Mouse (Mus musculus) kidney, embryonic 15.5 days (tissue): Measurements from ENCODE around the gene Shroom3. TPM values are rescaled to one million over a fixed set of nuclear protein-coding genes. Genes with fewer than 3 reads are reported as not detected.
A peak's percentile ranks its signal among the peaks of the same experiment; 100 is the strongest.

Source experiments
- ATAC-seq: fragments of 200-750 bp; cut with Nextera tagmentation; replicated peaks from 2 replicates; pipeline ENCODE4 v1.8.0; 2017; ENCODE audit warnings: moderate TSS enrichment; ENCODE audit not compliant: low FRiP score
- H3K27ac ChIP-seq: fragments of 300-500 bp; sonication (generic); 2 replicates; pipeline ENCODE4 v1.5.1; 2015; ENCODE audit warnings: mild to moderate bottlenecking, inconsistent platforms
- H3K27me3 ChIP-seq: fragments of 300-500 bp; sonication (generic); 2 replicates; pipeline ENCODE4 v1.6.1; 2015; ENCODE audit warnings: inconsistent platforms
- H3K36me3 ChIP-seq: fragments of 300-500 bp; sonication (generic); 2 replicates; pipeline ENCODE4 v1.6.1; 2015; ENCODE audit warnings: inconsistent platforms
- H3K4me1 ChIP-seq: fragments of 300-500 bp; sonication (generic); 2 replicates; pipeline ENCODE4 v1.6.1; 2015; ENCODE audit warnings: inconsistent platforms
- H3K4me2 ChIP-seq: fragments of 300-500 bp; sonication (generic); 2 replicates; pipeline ENCODE4 v1.6.1; 2015; ENCODE audit warnings: moderate library complexity, mild to moderate bottlenecking, inconsistent platforms
- H3K4me3 ChIP-seq: fragments of 300-500 bp; sonication (generic); replicated peaks from 2 replicates; pipeline ENCODE4 v1.5.1; 2015; ENCODE audit warnings: mild to moderate bottlenecking, inconsistent platforms
- H3K9ac ChIP-seq: fragments of 300-500 bp; sonication (generic); 2 replicates; pipeline ENCODE4 v1.6.1; 2015; ENCODE audit warnings: mild to moderate bottlenecking, inconsistent platforms
- H3K9me3 ChIP-seq: fragments of 300-500 bp; sonication (generic); replicated peaks from 2 replicates; pipeline ENCODE4 v1.6.1; 2016; ENCODE audit warnings: inconsistent platforms
- WGBS: fragments of 180-500 bp; shearing (Covaris S2); methylation state at CpG from one replicate; pipeline ENCODE4 v1.1.7; 2015; ENCODE audit warnings: mixed read lengths; 5-methylcytosine and 5-hydroxymethylcytosine counted together
- polyA plus RNA-seq: library from polyadenylated mRNA; unstranded; fragments of >200 nt; fragmentation: Nextera tagmentation; extraction: Ambion mirVana; gene quantifications from 2 replicates; pipeline ENCODE4 v1.2.1, GENCODE M21; 2015

Gene Shroom3
- polyA plus RNA-seq, 1 experiment from 2014 or later = 7.9 TPM

DNA sequence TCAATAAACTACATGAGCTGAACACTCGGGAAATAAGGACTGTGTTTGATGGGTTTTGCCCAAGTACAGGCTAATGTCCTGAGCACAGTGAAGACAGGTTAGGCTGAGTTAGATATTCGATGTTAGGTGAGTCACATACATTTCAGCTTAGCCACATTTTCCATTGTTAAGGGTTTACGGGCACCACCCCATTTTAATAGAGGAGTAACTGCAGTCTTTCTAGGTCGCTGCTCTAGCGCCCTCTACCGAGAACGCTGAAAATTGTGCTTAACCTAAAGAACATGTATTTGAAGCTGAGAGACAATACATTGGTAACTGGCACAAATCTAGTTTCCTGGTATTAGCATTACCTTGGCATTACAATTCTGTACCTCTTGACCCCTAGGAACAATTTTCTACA lies 287.2 kb downstream of the Shroom3 start:
- Histone ChIP-seq H3K27ac (no peak overlapping the region), H3K9ac (no peak overlapping the region), H3K36me3 (peaks cover 14% of the 10 kb centered on the region), H3K27me3 (no peaks in the 10 kb centered on the region), H3K4me1 (no peaks in the 10 kb centered on the region), H3K4me2 (no peak overlapping the region), H3K4me3 (no peak overlapping the region), H3K9me3 (no peaks in the 10 kb centered on the region)
- 35% methylated on average over 7 of the region's 7 CpGs for WGBS
- ATAC-seq = no peak

DNA sequence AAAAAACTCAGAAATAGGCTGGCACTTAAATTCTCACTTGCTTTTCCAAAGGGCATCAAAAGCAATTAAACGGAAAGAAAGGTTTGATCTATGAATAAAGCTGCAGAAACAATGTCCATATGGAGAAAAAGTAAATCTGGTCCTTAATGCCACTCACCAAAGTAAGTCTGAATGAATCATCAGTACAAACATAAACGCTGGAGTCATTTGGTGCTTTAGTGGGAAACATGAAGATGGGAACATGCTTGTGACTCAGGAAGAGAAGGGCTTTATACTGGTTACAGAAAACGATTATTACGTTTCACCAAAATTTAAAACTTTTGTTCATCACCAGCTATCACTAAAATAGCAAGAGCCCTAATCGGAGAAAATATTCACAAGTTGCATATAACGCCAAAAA lies 297.2 kb downstream of the Shroom3 start:
- no peak overlapping the region for H3K4me2 ChIP-seq
- ATAC-seq = no peak
- no peak overlapping the region for H3K4me3 ChIP-seq
- no peak overlapping the region for H3K9ac ChIP-seq
- no peaks in the 10 kb centered on the region for H3K36me3 ChIP-seq
- no peak overlapping the region for H3K27ac ChIP-seq
- H3K4me1 ChIP-seq = no peaks in the 10 kb centered on the region
- no peaks in the 10 kb centered on the region for H3K9me3 ChIP-seq
- WGBS = 94% methylated on average over 6 of the region's 6 CpGs
- H3K27me3 ChIP-seq = no peaks in the 10 kb centered on the region

DNA sequence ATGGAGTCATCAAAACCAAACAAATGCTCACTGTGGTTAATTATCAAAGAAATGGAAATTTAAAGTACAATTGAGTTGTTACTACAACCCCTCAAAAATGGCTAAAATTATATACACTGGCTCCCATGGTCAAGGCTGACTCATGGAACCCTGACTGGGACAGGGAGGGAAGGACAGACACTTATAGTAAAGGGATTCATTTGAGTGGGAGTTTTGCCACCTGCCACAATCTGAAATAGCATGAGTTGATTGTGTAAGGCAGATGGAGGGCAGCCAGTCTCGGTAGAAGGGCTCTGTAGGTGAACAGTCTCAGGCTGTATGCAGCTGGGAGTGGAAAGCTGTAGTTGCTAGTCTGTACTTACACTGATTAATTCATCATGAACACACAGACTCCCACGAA lies 297.6 kb downstream of the Shroom3 start:
- Histone ChIP-seq H3K27me3 (no peaks in the 10 kb centered on the region), H3K9ac (no peak overlapping the region), H3K36me3 (no peaks in the 10 kb centered on the region), H3K4me2 (no peak overlapping the region), H3K9me3 (no peaks in the 10 kb centered on the region), H3K4me1 (no peaks in the 10 kb centered on the region), H3K4me3 (no peak overlapping the region), H3K27ac (no peak overlapping the region)
- 57% methylated on average over 2 of the region's 2 CpGs for WGBS
- ATAC-seq = no peak

DNA sequence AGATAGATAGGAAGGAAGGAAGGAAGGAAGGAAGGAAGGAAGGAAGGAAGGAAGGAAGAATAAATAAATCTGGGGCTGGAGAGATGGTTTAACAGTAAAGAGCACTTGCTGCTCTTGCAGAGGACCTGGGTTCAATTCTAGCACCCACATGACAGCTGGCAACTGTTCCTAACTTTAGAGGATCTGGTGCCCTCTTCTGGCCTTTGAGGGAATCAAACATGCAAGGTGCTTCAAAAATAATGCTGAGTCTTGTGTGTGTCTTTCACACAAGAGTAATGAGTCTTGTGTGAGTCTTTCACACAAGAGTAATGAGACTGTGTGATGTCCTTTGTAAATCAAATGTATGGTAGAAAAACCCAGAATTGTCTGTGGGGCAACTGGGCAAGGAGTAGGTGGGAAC lies 299.4 kb downstream of the Shroom3 start:
- Histone ChIP-seq H3K27ac (no peak overlapping the region), H3K9ac (no peak overlapping the region), H3K4me2 (no peak overlapping the region), H3K27me3 (no peaks in the 10 kb centered on the region), H3K9me3 (no peaks in the 10 kb centered on the region), H3K4me1 (peaks cover 8% of the 10 kb centered on the region), H3K36me3 (no peaks in the 10 kb centered on the region), H3K4me3 (no peak overlapping the region)
- ATAC-seq = no peak

DNA sequence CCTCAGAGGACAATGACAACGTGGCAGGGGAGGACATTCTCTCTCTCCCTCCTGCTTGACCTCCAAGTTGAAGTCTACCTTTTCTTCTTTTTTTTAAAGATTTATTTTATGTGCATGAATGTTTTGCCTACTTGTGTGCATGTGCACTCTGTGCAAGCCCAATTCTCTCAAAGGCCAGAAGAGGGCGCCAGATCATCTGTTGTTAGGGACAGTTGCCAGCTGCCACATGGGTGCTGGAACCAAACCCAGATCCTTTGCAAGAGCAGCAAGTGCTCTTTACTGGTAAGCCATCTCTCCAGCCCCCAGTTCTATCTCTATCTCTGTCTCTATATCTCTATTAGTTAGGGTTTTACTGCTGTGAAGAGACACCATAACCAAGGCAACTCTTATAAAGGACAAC lies 300.7 kb downstream of the Shroom3 start:
- 47% methylated on average over 2 of the region's 2 CpGs for WGBS
- peaks cover 21% of the 10 kb centered on the region for H3K4me1 ChIP-seq
- no peak overlapping the region for H3K4me2 ChIP-seq
- no peak overlapping the region for H3K27ac ChIP-seq
- H3K27me3 ChIP-seq = no peaks in the 10 kb centered on the region
- H3K9ac ChIP-seq = no peak overlapping the region
- no peaks in the 10 kb centered on the region for H3K36me3 ChIP-seq
- no peak overlapping the region for H3K4me3 ChIP-seq
- ATAC-seq = no peak
- H3K9me3 ChIP-seq = no peaks in the 10 kb centered on the region

DNA sequence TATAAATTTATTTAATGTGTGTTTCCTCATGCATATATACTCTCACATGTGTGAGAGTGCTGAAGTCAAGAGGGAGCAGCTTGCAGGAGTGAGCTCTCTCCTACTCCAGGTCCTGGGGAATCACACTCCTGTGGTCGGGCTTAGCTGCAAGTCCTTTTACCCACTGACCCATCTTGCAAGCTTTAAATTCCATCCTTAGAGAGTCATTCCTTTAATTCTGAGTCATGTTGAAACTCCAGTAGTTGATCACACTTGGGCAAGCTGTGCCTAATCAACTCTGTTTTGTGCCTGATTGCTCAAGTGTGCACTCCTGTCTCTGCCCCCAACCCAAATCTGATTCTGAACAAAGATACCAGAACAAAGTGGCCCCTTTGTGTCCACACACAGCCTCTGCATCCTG lies 301.5 kb downstream of the Shroom3 start:
- Histone ChIP-seq H3K27ac (peak overlapping the region; percentile 9; the same call in 1 of the 2 replicates), H3K4me1 (peaks cover 26% of the 10 kb centered on the region), H3K4me2 (no peak overlapping the region), H3K27me3 (no peaks in the 10 kb centered on the region), H3K4me3 (no peak overlapping the region), H3K9me3 (no peaks in the 10 kb centered on the region), H3K36me3 (no peaks in the 10 kb centered on the region), H3K9ac (no peak overlapping the region)
- 28% methylated on average over 1 of the region's 1 CpGs for WGBS
- ATAC-seq = no peak

DNA sequence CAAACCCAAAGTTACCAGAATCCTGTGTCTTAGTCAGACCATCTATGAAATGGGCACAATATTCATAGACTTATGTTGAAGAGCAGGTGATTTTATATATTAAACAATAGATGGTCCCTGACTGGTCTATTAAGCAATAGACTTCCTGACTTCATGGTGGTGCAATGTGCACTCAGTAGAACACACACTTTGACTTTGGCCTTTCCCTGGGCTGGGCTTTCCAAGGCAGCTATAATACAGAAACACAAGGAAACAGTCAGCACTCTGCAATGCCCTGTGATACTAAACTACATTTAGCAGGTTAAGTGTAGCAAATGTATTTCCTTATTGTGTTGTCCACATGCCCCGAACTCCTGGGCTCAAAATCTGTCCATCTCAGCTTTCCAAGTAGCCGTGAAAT lies 302.2 kb downstream of the Shroom3 start:
- Histone ChIP-seq H3K4me2 (no peak overlapping the region), H3K36me3 (no peaks in the 10 kb centered on the region), H3K27ac (0 out of 2 replicates have a peak overlapping the region, but pooled peaks have one; percentile 10), H3K4me3 (no peak overlapping the region), H3K4me1 (peaks cover 26% of the 10 kb centered on the region), H3K27me3 (no peaks in the 10 kb centered on the region), H3K9me3 (no peaks in the 10 kb centered on the region), H3K9ac (no peak overlapping the region)
- ATAC-seq = no peak
- WGBS = 77% methylated on average over 2 of the region's 2 CpGs

DNA sequence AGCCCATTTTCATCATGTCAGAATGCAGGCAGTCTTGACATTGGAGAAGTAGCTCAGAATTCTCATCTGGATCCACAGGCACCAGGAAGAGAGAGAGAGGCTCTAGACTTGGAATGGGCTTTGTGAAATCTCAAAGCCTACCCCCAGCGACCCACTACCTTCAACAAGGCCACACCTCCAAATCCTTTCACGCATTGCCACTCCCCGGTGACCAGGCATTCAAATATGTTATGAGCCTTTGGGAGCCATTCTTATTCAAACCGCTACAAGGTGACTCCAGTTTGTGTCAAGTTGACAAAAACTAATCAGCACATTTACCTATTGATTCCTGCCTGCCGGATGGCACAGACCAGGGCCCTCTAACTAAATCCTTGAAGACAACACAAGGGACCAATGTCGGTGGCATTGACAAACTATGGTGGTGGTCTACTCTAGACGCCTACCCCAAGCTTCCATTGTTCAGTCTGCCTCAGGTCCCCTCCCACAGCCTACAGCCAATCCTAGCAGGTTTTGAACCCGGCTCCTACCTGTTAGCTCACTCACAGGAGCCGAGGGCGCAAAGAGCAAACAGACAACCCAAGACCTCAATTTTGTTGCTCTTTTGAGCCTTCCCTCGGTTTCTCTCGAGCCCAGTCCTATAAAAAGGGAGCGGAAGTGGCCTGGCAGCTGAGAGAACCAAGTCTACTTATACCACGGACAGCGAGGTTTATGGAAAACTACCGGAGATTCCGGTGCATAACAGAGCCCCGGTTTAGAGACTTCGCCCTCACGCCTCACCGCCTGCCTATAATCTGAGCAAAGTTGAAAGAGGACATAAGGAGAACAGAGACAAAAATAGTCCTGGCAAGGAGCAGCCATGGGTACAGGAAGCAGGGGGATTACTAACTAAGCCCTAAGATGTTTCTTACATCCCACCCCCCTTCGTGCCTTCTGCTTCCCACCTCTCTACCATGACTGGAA lies 303.7 kb downstream of the Shroom3 start:
- Histone ChIP-seq H3K4me1 (peaks cover 26% of the 10 kb centered on the region), H3K4me2 (no peak overlapping the region), H3K4me3 (no peak overlapping the region), H3K27me3 (no peaks in the 10 kb centered on the region), H3K9ac (no peak overlapping the region), H3K9me3 (no peaks in the 10 kb centered on the region), H3K27ac (peak overlapping the region; percentile 50; the same call in 1 of the 2 replicates), H3K36me3 (no peaks in the 10 kb centered on the region)
- ATAC-seq = no peak
- 85% methylated on average over 22 of the region's 22 CpGs for WGBS

DNA sequence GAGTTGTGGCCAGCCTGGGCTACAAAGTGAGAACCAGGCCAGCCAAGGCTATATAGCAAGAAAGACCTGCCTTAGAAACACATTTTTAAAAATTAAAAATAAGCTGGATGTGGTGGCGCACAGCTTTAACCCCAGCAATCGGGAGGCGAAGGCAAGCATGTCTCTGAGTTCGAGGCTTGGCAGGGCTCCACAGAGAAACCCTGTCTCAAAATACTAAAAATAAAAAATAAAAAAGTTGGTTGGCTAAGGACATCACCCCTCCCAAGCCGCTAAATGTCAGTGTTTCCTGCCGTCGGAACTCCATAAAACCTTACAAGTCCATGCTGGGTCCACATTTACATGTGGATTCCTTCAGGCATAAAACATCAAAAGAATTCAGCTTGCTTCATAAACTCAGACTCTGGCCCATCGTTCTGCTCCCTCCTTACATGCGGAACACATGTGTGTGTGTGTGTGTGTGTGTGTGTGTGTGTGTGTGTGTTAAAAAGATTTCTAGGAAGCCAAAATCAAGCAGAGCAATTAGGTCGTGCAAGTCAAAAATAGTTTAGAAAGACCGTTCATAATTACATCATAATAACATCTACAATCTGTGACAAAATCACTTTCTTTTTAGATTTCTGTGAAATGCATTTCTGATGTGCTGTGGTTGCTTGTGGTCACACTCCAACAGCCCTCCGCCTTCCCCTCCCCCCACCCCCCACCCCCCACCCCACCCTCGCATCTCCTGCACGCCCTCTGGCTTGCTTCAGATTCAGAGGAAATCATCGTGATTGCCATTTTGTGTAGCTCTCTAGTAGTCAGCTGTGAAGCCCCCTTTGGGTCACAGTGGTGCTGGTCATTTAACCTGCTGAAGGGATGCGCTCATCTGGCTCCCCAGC lies 304.9 kb downstream of the Shroom3 start:
- WGBS = 38% methylated on average over 16 of the region's 16 CpGs
- peak overlapping the region; percentile 41 for H3K4me2 ChIP-seq
- H3K27ac ChIP-seq = peak overlapping the region; percentile 86
- ATAC-seq = peak; percentile 37
- no peak overlapping the region for H3K9ac ChIP-seq
- no peaks in the 10 kb centered on the region for H3K36me3 ChIP-seq
- no peaks in the 10 kb centered on the region for H3K9me3 ChIP-seq
- no peaks in the 10 kb centered on the region for H3K27me3 ChIP-seq
- H3K4me1 ChIP-seq = peaks cover 26% of the 10 kb centered on the region
- H3K4me3 ChIP-seq = no peak overlapping the region

DNA sequence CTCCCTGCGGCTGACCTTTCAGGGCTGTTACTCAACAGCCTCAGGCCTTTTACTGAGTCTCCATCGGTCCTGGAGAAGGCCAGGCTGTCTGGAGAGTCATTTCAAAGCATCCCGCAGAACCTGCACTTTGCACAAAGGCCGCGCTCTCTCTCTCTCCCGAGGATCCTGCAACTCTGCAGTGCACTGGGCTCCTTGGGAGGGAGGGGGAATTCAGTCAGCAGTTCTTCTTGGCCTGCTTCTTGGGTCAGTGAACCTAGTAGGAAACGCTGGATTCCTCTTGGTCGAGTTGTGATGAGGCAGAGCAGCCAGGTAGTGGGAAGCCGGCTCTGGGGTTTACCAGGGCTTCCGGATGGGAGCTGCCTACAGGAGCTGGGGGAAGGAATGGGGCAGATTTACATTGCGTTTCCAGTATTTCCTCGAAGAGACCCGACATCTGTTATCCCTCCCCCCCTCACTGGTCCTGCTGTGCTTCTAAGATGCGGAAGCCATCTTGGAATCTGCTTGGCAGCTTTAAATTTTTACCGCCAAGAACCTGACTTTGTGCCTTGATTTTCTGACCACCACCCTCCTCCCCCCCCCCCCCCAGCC lies 305.6 kb downstream of the Shroom3 start:
- Histone ChIP-seq H3K4me1 (peaks cover 26% of the 10 kb centered on the region), H3K4me3 (no peak overlapping the region), H3K4me2 (peak overlapping the region; percentile 41), H3K27me3 (no peaks in the 10 kb centered on the region), H3K9ac (no peak overlapping the region), H3K36me3 (no peaks in the 10 kb centered on the region), H3K9me3 (no peaks in the 10 kb centered on the region), H3K27ac (peak overlapping the region; percentile 86)
- peak; percentile 46 for ATAC-seq
- whole genome bisulfite sequencing = 22% methylated on average over 15 of the region's 15 CpGs

DNA sequence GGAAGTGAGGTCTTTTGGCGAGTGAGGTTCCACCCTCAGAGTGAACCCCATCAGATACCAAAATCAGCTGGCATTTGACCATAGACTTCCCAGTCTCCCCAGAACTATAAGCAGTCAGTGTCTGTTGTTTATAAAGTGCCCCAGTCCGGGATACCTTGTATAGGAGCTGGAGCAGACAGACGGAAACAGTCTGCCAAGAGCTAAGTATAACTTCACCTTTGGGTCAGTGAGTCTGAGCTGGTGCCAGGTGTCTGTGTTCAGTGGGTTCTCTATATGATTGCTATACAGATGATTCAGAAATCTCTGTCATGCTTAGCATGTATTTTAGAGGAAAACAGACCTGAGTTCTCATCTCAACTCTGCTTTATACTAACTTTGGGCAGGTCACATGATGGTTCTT lies 308.9 kb downstream of the Shroom3 start:
- Histone ChIP-seq H3K36me3 (no peaks in the 10 kb centered on the region), H3K27ac (no peak overlapping the region), H3K4me1 (peaks cover 44% of the 10 kb centered on the region), H3K27me3 (no peaks in the 10 kb centered on the region), H3K4me2 (no peak overlapping the region), H3K4me3 (no peak overlapping the region), H3K9ac (no peak overlapping the region), H3K9me3 (no peaks in the 10 kb centered on the region)
- 79% methylated on average over 3 of the region's 3 CpGs for WGBS
- no peak for ATAC-seq

DNA sequence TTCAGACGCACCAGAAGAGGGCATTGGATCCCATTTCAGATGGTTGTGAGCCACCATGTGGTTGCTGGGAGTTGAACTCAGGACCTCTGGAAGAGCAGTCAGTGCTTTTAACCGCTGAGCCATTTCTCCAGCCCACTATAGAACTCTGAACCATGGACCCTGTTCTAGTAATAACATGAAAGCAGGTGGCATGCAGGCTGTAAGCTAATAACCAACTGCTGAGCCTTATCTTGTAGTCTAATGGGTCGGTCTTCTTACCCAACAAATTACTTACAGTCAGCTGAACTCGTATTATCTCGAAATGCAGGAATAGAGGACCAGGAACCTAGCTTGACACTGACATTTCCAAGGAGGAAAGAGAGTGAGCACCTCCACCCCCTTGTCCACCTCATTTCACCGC lies 311.1 kb downstream of the Shroom3 start:
- no peaks in the 10 kb centered on the region for H3K27me3 ChIP-seq
- no peak overlapping the region for H3K4me3 ChIP-seq
- H3K36me3 ChIP-seq = no peaks in the 10 kb centered on the region
- H3K9ac ChIP-seq = no peak overlapping the region
- H3K27ac ChIP-seq = no peak overlapping the region
- H3K4me2 ChIP-seq = no peak overlapping the region
- no peak for ATAC-seq
- H3K4me1 ChIP-seq = peaks cover 40% of the 10 kb centered on the region
- no peaks in the 10 kb centered on the region for H3K9me3 ChIP-seq
- 84% methylated on average over 6 of the region's 6 CpGs for WGBS
